Mouse (Mus musculus) intestine, postnatal 0 days (tissue): Measurements from ENCODE around the gene Naa35. TPM values are rescaled to one million over a fixed set of nuclear protein-coding genes. Genes with fewer than 3 reads are reported as not detected.

Source experiments
- ATAC-seq: fragments of 200-750 bp; cut with Nextera tagmentation; 2 replicates; pipeline ENCODE4 v1.8.0; 2017; ENCODE audit warnings: mild to moderate bottlenecking, moderate TSS enrichment, moderate library complexity
- H3K27ac ChIP-seq: fragments of 300-500 bp; sonication (generic); 2 replicates; pipeline ENCODE4 v1.5.1; 2014; ENCODE audit warnings: mild to moderate bottlenecking, low read depth, low read length, moderate library complexity
- H3K27me3 ChIP-seq: fragments of 300-500 bp; sonication (generic); replicated peaks from 2 replicates; pipeline ENCODE4 v1.6.1; 2014; ENCODE audit warnings: low read length, mixed read lengths; ENCODE audit not compliant: control insufficient read depth, insufficient read depth
- H3K36me3 ChIP-seq: fragments of 300-500 bp; sonication (generic); 2 replicates; pipeline ENCODE4 v1.6.1; 2014; ENCODE audit warnings: mild to moderate bottlenecking, moderate library complexity; ENCODE audit not compliant: control insufficient read depth, insufficient read depth
- H3K4me1 ChIP-seq: fragments of 300-500 bp; sonication (generic); replicated peaks from 2 replicates; pipeline ENCODE4 v1.6.1; 2014; ENCODE audit warnings: antibody characterized with exemption, low read length, mixed read lengths; ENCODE audit not compliant: control insufficient read depth, insufficient read depth
- H3K4me2 ChIP-seq: fragments of 300-500 bp; sonication (generic); replicated peaks from 2 replicates; pipeline ENCODE4 v1.6.1; 2014; ENCODE audit warnings: low read depth, mild to moderate bottlenecking, moderate library complexity
- H3K4me3 ChIP-seq: fragments of 300-500 bp; sonication (generic); 2 replicates; pipeline ENCODE4 v1.5.1; 2014; ENCODE audit warnings: low read depth, low read length
- H3K9ac ChIP-seq: fragments of 300-500 bp; sonication (generic); 2 replicates; pipeline ENCODE4 v1.6.1; 2014; ENCODE audit warnings: mild to moderate bottlenecking, low read depth, low read length
- H3K9me3 ChIP-seq: fragments of 300-500 bp; sonication (generic); 2 replicates; pipeline ENCODE4 v1.6.1; 2016; ENCODE audit warnings: mixed run types; ENCODE audit not compliant: control insufficient read depth
- CTCF ChIP-seq: sonication (generic); IDR thresholded peaks from 2 replicates; pipeline ENCODE4 v1.5.1; 2016; ENCODE audit warnings: low read depth, mild to moderate bottlenecking, control low read depth, antibody characterized with exemption, moderate library complexity
- WGBS: fragments of 180-500 bp; shearing (Covaris S2); extraction: QIAGEN DNeasy Blood & Tissue Kit; methylation state at CpG from one replicate; pipeline ENCODE4 v1.1.7; 2014; 5-methylcytosine and 5-hydroxymethylcytosine counted together
- polyA plus RNA-seq: library from polyadenylated mRNA; unstranded; fragments of >200 nt; fragmentation: Nextera tagmentation; extraction: Ambion mirVana; gene quantifications from 2 replicates; pipeline ENCODE4 v1.2.1, GENCODE M21; 2015

The Naa35 gene
- polyA plus RNA-seq, 1 experiment from 2014 or later, result 39.8 TPM

GRCm38 (mm10) chr13:59555613-59556192, 29.4 kb upstream of the Naa35 start:
- H3K4me2 ChIP-seq, result no peak overlapping the region; the same call in 1 of the 2 replicates
- H3K4me1 ChIP-seq, result no peaks in the 10 kb centered on the region
- H3K27ac ChIP-seq, result no peak overlapping the region
- H3K36me3 ChIP-seq, result no peaks in the 10 kb centered on the region
- H3K4me3 ChIP-seq, result no peak overlapping the region
- TF ChIP-seq CTCF, result no peak
- H3K9ac ChIP-seq, result no peak overlapping the region
- no peaks in the 10 kb centered on the region for H3K9me3 ChIP-seq
- no peak for ATAC-seq
- H3K27me3 ChIP-seq, result peaks cover 8% of the 10 kb centered on the region; the same call in 1 of the 2 replicates
- WGBS, result 48% methylated on average over 8 of the region's 8 CpGs

DNA sequence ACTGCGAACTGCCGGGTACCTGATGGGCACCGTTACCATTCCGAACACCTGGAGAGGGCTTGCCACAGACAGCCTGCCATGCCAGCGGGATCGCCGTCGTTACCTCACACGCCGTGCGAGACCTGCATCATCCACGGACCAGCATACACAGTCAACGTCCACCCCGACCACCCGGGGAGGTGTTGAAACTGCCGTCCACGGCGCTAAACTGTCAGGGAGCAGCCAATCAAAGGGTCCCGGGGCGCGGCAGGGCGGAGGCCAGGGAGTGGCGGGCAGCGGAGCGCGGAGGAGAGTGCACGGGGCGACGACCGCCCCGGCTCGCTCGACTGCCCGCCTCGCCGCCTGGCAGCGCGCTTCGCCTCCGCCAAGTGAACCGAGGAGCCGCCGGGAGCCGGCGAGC, 28.4 kb upstream of the Naa35 start:
- no peaks in the 10 kb centered on the region for H3K9me3 ChIP-seq
- H3K36me3 ChIP-seq, result no peaks in the 10 kb centered on the region
- WGBS, result under 1% methylated on average over 38 of the region's 45 CpGs
- peak overlapping the region; percentile 60 for H3K9ac ChIP-seq
- H3K4me1 ChIP-seq, result no peaks in the 10 kb centered on the region
- H3K27ac ChIP-seq, result peak overlapping the region; percentile 41; the same call in 1 of the 2 replicates
- ATAC-seq, result peak; percentile 65
- H3K4me3 ChIP-seq, result peak overlapping the region; percentile 75
- TF ChIP-seq CTCF, result no peak
- peaks cover 8% of the 10 kb centered on the region; the same call in 1 of the 2 replicates for H3K27me3 ChIP-seq
- H3K4me2 ChIP-seq, result peak overlapping the region; percentile 91

DNA sequence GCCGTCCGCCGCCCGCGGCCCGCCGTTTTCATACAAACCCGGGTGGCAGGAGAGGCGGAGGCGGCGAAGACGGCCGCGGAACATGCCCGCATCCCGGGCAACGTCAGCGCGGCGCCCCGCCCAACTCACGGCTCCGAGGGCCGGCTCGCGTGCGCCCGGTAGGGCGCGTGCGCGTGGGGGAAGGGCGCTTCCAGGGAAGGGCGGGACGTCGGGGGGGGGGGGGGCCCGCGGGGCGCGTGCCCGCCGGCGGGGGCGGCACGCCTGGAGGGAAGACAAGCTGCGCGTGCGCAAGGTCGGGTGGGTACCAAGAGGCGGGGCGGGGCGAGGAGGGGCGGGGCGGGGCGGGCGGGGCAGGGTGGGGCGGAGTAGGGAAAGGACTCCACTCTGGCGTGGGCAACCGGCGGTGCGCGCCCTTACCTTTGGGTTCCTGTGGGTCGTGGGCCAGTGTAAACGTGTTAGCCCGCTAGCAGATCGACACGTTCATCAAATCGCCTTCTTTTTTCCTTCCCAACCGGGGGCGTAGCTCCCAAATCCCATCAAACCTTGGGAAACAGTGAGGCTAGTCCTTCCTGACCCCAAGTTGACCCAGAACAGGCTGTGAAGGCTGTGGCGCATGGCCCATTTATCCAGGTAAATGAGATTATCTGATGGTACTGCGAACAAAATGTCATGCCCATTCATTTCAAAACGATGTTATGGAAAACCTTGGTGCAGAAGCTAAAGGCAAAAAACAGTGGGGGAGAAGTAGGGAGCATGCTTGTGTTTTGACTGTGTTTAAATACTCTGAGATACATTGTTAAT, 27.7 kb upstream of the Naa35 start:
- ATAC-seq, result peak; percentile 85
- Histone ChIP-seq H3K4me2 (peak overlapping the region; percentile 91), H3K27me3 (peaks cover 8% of the 10 kb centered on the region; the same call in 1 of the 2 replicates), H3K9me3 (no peaks in the 10 kb centered on the region), H3K36me3 (no peaks in the 10 kb centered on the region), H3K4me1 (no peaks in the 10 kb centered on the region), H3K4me3 (peak overlapping the region; percentile 75), H3K27ac (peak overlapping the region; percentile 41; the same call in 1 of the 2 replicates), H3K9ac (peak overlapping the region; percentile 60)
- TF ChIP-seq CTCF, result no peak
- under 1% methylated on average over 40 of the region's 73 CpGs for WGBS

GRCm38 (mm10) chr13:59558776-59559175, 26.3 kb upstream of the Naa35 start:
- no peak overlapping the region for H3K4me3 ChIP-seq
- ATAC-seq, result no peak
- WGBS, result 83% methylated on average over 5 of the region's 5 CpGs
- no peak overlapping the region for H3K4me2 ChIP-seq
- peaks cover 8% of the 10 kb centered on the region; the same call in 1 of the 2 replicates for H3K27me3 ChIP-seq
- no peak overlapping the region for H3K9ac ChIP-seq
- no peaks in the 10 kb centered on the region for H3K9me3 ChIP-seq
- TF ChIP-seq CTCF, result no peak
- no peaks in the 10 kb centered on the region for H3K4me1 ChIP-seq
- H3K36me3 ChIP-seq, result no peaks in the 10 kb centered on the region
- no peak overlapping the region for H3K27ac ChIP-seq

GRCm38 (mm10) chr13:59562471-59562870, 22.6 kb upstream of the Naa35 start:
- no peaks in the 10 kb centered on the region for H3K9me3 ChIP-seq
- ATAC-seq, result no peak
- no peak overlapping the region for H3K27ac ChIP-seq
- H3K4me1 ChIP-seq, result no peaks in the 10 kb centered on the region
- no peaks in the 10 kb centered on the region for H3K27me3 ChIP-seq
- H3K9ac ChIP-seq, result no peak overlapping the region
- TF ChIP-seq CTCF, result no peak
- H3K4me3 ChIP-seq, result no peak overlapping the region
- H3K36me3 ChIP-seq, result no peaks in the 10 kb centered on the region
- no peak overlapping the region for H3K4me2 ChIP-seq
- WGBS, result 71% methylated on average over 2 of the region's 2 CpGs

- H3K9ac ChIP-seq, result no peak overlapping the region
- WGBS, result 84% methylated on average over 4 of the region's 4 CpGs
- no peak overlapping the region for H3K27ac ChIP-seq
- H3K9me3 ChIP-seq, result no peaks in the 10 kb centered on the region
- H3K4me3 ChIP-seq, result no peak overlapping the region
- no peaks in the 10 kb centered on the region for H3K4me1 ChIP-seq
- TF ChIP-seq CTCF, result no peak
- H3K36me3 ChIP-seq, result no peaks in the 10 kb centered on the region
- H3K4me2 ChIP-seq, result no peak overlapping the region
- H3K27me3 ChIP-seq, result no peaks in the 10 kb centered on the region
- ATAC-seq, result no peak
These were observed 20.6 kb upstream of the Naa35 start for GRCm38 (mm10) chr13:59564505-59564904.
